Mouse (Mus musculus): ENCODE measurements around the gene Klhl15.

Klhl15 gene

GRCm38 (mm10) chrX:94234532-94235189 lies at the start of gene Klhl15:
Gene Klhl15, plus strand, starts transcription at chrX:94234599.
- DNase-seq, result peak; percentile 88

GRCm38 (mm10) chrX:94185156-94185555 lies 49.2 kb upstream of the Klhl15 start:
- no peak for DNase-seq

- peak; percentile 13 for DNase-seq
Observed at GRCm38 (mm10) chrX:94193901-94194300, 40.5 kb upstream of the Klhl15 start.

GRCm38 (mm10) chrX:94197789-94198188 lies 36.6 kb upstream of the Klhl15 start:
- no peak for DNase-seq

GRCm38 (mm10) chrX:94212264-94212596 lies 22.2 kb upstream of the Klhl15 start:
- no peak for DNase-seq

GRCm38 (mm10) chrX:94212597-94213321 lies 21.6 kb upstream of the Klhl15 start, which contains the start of gene Eif2s3x:
Gene Eif2s3x, minus strand, starts transcription at chrX:94212862.
- DNase-seq, result peak; percentile 85

- DNase-seq, result no peak
Observed at GRCm38 (mm10) chrX:94213384-94213783, 21.0 kb upstream of the Klhl15 start.

- DNase-seq, result no peak
Observed at GRCm38 (mm10) chrX:94233432-94233831, 967 bp upstream of the Klhl15 start.

GRCm38 (mm10) chrX:94233936-94234531 lies 365 bp upstream of the Klhl15 start:
- no peak for DNase-seq

GRCm38 (mm10) chrX:94235190-94235555 lies 774 bp downstream of the Klhl15 start:
- peak; percentile 10 for DNase-seq

GRCm38 (mm10) chrX:94235601-94236000 lies 1.2 kb downstream of the Klhl15 start:
- DNase-seq, result no peak

GRCm38 (mm10) chrX:94288923-94289322 lies 54.5 kb downstream of the Klhl15 start:
- DNase-seq, result peak; percentile 43

GRCm38 (mm10) chrX:94302928-94303327 lies 68.5 kb downstream of the Klhl15 start:
- no peak for DNase-seq

- DNase-seq, result no peak
Observed at GRCm38 (mm10) chrX:94321036-94321902, 86.9 kb downstream of the Klhl15 start.
